Mouse (Mus musculus): ENCODE data around the gene Clasp1.

DNA sequence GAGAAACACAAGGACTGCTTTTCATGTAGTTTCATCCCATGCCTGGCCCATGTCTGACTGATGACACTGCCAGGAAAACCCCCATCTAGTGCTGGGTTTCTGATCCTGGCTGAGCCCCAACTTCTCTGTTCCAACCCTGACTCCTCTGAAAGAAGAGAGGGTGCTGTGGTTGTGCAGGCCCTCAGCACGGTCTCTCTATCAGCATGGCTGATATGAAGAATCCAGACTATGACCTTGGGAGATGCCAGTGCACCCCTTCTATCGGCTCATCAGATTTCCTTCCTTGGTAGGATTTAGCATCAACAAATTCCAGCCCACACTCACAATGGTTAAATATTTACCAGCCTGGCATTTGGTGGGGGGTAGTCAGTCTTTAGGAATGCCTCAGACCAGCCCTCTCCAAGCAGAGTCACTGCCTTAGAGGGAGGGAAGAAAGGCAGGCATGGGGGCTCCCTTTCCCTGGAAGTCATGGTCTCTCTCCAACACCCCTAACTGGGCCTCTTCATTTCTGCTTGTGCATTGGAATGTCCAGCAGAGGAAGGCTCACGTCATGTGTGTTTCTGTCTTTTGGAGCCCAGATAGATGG lies 272.1 kb downstream of the Clasp1 start:
- TF ChIP-seq CTCF (IDR thresholded peaks at IDR 0.05; ENCODE audit: borderline replicate concordance, extremely low read depth, insufficient read depth, insufficient read length) = no peak
- no peak for TF ChIP-seq POLR2A (IDR thresholded peaks at IDR 0.05; ENCODE audit: borderline replicate concordance, extremely low read depth, insufficient read depth, insufficient read length, poor library complexity, severe bottlenecking)
